Mouse (Mus musculus) T-helper 2 cell (primary cell): ENCODE data around the gene Ecsit.
"Not testable (repeated sequence)": the region's sequence is repeated elsewhere in the genome, so short reads cannot be mapped to it uniquely, and the experiment has no call there.

Source experiments
- in situ Hi-C: fragments of 300-600 bp; cut with MboI, MseI; formaldehyde crosslinking; loops from one replicate; pipeline ENCODE4 v1.15.1; 2025; ENCODE audit warnings: high pct_unique_total_duplicates

The Ecsit gene

DNA sequence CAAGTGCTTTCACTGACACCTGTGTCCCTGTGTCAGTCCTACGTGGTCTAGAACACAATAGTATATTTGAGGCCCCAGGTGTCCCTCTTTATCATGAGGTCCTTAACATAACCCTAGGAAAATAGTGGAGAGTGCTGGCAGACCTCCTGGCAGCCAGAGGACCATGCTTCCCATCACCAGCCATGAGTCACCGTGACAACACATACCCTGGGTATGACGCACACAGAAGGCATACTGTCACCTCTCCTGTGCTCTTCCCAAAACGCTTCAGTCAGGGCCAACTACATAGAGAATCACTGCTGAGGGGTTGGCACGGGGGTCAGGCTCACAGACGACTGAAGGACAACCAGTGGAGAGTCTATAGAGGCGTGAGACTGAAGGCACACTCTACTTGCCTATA lies 4.7 kb upstream of the Ecsit start:
- in situ Hi-C loops, result no loop called here

DNA sequence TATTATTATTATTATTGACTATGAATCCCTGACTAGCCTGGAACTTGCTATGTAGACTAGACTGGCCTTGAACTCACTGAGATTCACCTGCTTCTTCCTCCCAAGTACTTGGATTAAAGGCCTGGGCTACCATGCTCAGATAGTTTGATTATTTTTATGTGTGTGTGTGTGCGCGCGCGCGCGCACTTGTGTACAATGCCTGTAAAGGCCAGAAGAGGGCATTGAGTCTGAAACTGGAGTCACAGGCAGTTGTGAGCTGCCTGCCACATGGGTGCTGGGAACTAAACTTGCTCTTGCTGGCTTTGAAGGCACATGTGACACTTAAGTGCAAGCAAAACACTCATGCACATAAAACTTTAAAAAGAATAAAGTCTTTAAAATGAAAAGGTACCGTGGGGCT lies 4.0 kb upstream of the Ecsit start:
- in situ Hi-C loops, result no loop called here

DNA sequence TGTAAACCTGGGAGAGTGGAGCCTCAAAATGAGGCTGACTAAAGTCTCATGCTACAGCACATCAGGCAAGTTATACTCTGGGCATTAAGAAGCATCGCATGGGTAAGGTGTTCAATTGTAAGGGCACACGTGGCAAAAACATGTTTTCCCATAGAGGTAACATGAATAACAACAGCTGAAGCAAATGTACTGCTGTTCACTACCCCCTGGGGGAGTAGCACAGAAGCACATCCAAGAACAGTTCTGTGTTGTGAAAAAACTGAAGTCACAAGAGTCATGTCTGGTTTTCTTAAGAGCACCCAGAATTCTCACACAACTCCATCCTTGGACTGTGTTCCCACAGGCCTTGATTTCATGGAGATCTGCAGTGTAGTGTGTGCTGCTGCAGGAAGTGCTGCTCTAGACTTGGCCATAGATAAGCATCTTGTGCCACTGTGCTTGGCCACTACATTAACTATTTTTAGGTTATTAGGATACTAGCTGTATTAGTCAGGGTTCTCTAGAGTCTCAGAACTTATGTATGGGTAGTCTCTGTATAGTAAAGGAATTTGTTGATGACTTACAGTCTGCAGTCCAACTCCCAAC lies 1.9 kb upstream of the Ecsit start:
- in situ Hi-C loops, result no loop called here

DNA sequence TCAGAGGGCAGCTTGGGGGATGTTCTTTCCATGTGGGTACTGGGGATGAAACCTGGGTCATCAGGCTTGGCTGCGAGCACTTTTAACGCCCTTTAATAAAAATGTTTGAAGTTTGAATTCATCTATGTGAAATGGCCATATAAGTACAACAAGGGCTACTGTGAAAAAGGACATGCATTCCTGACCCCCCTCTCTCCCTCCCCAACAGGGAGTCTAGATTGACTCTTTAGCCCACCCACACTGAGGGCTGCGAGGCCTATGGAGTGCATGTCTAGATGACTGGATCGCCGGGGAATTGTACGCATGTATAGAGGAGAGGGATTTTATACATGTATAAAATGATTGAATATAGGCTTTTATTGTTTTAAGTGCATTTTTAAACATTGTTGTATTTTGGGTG lies 774 bp upstream of the Ecsit start:
- in situ Hi-C loops, result no loop called here

DNA sequence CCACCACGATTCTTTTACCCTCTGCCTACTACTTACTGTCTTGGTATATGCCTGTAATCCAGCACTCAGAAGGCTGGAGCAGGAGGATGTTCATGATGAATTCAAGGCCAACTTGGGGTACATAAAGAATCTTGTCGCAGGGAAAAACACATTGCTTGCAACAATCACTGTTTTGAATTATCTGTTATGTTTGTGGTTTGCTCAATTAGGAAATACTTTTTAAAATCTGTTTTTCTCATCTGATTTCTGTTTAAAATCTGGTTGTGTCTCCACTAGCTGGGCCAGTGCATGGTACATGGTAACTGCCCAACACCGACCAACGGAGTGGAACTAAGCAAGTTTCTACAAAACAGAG lies 594 bp downstream of the Ecsit start:
- in situ Hi-C loops, result no loop called here

DNA sequence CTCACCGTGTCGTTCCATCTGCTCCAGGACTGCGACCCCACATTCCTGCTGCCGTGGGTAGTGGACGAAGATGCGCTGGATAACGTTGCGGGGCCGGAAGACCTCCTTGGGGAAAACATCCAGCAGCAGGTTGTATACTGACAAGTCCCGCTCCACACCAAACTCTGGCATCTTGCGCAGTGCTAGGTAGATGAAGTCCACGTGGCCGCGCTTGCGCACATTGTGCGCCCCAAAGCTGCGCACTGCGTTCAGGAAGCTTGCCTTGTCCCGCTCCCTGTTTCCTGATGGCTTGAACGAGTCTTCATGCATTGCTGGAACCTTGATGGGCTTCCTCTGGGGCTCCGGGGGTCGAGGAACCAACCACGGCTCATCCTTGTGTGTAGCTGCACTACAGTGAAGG lies 9.0 kb downstream of the Ecsit start:
- in situ Hi-C loops, result no loop called here

DNA sequence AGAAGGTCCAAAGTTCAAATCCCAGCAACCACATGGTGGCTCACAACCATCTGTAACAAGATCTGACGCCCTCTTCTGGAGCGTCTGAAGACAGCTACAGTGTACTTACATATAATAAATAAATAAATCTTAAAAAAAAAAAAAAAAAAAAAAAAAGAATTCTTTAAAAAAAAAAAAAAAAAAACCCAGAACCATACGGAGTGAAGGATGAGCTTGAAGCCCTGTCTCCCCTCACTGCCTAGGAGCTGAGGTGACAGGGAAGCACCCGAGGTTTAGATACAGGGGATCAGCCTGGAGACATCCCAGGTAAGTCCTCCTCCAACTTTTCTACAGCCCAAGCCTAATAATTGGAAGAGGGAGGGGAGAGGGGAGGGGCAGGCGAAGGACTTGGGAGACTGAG lies 9.5 kb downstream of the Ecsit start:
- in situ Hi-C loops, result not testable (repeated sequence)

DNA sequence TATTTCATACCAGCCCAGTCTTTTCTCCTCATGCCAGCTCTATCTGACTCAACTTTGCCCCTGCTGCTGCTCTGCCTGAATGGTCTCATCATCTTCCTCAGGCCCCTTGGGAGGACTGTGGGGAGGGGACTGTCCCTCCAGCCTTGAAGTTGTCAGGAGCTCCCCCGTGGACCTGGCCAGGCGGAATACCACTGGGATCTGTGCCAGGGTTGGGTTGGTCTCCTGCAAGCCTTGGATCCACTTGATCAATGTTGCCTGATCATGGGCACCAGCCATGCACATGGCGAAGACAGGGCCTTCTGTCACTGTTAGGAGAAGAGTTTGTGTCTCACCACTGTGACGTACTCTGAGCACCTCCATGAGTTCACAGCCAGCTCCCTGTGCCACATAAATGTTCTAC lies 13.0 kb downstream of the Ecsit start:
- in situ Hi-C loops, result no loop called here

DNA sequence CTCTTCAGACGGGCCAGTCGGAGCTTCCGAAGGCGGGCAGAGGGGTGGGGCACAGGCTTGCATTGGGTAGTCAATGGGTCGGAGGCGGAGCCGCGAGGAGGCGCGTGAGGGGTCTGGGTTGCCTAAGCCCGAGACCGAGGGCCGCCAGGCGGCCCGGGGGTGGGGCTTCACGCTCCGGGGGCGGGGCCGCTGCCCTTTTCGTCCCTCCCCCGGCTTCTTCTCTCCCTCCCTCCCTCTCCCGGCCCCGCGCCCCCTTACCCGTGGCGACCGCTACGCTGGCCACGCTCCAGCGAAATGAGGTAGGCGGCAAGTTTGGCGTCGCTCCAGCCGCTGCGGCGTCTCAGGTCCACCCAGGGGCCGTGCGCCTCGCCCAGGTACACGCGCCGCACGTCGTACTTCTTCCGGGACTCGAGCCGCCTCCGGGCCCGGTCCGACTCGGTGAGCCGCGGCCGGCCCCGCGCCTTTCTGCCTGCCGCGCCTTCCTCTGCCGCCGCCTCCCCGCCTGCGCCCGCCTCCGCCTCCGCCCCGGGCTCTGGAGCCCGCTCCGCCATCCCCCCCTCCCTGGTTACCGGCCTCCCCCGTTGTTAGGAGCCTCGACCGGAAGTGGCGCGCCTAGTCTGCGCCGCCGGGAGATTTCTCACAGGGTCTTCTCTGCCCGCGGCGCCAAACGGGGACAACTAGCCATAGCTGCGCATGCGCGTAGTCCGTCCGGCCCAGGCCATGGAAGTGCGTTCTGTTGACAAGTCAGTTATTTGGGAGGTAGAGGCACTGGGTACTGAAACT lies 14.3 kb downstream of the Ecsit start, which contains the start of the genes Gm49318 and Zfp653:
Gm49318 (minus strand) TSS at position 469 of the 783 bp plus-strand sequence.
Zfp653 (minus strand) TSS at position 586 of the 783 bp plus-strand sequence.
- in situ Hi-C loops, result no loop called here

DNA sequence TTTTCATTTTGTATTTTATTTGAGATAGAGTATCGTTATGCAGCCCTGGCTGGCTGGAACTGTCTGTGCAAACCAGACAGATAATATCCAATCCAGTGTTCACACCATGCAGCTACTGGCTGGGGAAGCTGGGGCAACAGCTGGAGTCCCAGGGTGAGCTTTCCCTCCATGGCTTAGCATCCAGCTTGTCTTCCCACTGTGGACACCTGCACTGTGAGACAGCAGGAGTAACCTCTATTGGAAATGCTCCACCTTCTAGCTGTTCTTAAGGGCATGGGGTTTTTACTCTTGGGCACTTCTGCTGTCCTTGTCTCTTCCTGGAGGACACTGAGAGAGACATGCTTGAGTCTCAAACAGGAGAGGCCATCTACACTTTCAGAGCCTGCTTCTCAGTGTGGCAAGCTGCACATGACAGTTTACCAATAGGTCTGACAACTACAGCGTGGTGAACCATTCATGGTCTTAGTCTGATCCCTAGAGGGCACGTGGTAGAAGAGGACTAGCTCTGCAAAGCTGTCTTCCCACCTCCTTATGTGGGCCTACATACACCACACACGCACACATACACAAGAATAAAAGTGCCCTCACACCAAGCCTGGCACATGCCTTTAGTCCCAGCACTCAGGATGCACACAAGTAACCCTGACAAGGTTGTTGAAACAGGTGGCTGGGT lies 15.2 kb downstream of the Ecsit start:
- in situ Hi-C loops, result loop anchor here (5.0 kb wide), 1 partner anchor 72 kb away; no protein-coding TSS in a partner anchor

DNA sequence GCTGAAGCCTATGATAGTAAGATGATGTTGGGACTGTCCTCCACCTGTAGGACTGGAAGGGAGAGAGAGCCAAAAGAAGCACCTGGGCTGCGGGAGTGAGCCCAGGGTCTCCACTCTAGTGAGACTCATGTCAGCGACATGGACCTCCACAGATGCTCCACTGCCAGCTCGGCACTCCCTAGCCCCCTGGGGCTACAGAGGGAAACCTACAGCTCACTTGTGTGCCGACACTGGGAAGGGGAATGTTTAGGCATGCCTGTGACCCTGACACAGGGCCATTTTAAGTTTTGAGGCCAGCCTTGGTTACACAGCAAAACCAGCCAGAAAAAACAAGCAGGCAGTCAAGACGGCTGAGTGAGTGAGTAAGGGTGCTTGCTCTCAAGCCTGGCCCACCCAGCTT lies 18.0 kb downstream of the Ecsit start:
- in situ Hi-C loops, result loop anchor here (5.0 kb wide), 1 partner anchor 75 kb away; no protein-coding TSS in a partner anchor

DNA sequence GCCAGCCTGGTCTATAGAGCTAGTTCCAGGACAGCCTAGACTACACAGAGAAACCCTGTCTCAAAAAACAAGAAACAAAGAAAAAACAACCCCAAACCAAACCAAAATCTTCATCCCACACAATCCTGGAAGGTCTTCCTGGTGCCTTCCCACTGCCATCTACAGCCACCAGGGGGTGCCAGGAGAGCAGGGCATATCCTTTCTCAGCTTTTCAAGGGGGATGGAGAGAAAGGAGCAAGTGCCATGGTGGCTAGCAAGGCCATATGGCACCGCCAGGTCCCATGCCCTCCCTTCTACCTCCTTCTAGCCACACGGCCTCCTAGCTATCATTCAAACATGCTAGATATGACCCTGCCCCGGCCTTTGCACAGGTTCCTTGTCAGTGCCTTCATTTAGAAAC lies 18.8 kb downstream of the Ecsit start:
- in situ Hi-C loops, result loop anchor here (5.0 kb wide), 1 partner anchor 76 kb away; no protein-coding TSS in a partner anchor

DNA sequence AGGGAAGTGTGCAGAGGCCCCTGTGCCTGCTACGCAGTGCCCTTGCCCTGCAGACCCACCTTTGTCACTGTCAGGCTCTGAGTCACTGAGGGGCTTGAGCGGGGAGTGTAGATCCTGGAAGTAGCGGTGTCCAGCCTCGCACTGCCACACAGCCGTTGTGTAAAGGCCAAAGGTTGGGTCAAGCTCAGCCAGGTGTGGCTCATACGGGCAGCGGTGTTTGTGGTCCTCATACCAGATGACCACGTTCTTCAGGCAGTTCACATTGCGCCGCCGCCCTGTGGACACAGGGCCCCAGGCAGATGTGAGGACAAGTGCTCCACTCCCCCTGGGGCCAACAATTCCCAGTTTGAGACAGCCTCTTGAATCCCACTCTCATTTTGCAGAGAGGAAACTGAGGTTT lies 19.6 kb downstream of the Ecsit start:
- in situ Hi-C loops, result loop anchor here (5.0 kb wide), 1 partner anchor 77 kb away; no protein-coding TSS in a partner anchor

DNA sequence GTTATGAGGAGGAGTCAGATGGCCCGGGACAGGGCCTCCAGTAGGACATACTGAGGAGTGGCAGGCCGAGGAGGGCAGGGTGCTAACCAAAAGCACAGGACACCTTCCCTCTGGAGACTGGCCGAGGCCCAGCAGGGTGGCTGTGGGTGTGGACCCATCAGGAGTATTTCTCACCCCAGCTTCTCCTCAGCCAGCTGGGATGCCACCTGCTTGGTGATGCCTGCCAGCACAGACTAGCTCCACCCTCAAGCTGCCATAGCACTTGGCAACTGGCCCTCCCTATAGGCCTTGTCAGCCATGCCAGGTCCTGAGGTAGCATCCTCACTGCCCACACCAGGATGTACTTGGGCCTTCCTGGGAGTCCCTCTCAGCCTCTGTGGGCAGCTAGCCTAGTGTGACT lies 20.9 kb downstream of the Ecsit start:
- in situ Hi-C loops, result no loop called here

DNA sequence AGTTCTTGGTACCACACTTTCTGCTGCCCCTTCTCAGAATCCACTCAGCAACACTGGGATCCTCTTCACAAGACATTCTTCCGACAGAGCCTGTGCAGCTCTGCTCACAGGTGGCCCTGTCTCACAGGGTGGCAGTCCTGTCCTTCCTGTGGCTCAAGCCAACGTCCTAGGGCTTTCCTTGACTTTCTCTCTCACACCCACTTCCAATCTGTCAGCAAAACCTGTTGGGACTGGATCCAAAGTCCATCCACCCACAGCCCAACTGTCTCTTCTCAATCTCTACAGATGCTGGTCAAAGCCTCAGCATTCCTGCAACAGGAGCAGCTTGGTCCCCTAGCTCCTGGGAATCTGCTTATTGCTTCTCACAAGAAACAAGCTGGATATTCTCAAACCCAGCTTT lies 23.9 kb downstream of the Ecsit start:
- in situ Hi-C loops, result no loop called here

DNA sequence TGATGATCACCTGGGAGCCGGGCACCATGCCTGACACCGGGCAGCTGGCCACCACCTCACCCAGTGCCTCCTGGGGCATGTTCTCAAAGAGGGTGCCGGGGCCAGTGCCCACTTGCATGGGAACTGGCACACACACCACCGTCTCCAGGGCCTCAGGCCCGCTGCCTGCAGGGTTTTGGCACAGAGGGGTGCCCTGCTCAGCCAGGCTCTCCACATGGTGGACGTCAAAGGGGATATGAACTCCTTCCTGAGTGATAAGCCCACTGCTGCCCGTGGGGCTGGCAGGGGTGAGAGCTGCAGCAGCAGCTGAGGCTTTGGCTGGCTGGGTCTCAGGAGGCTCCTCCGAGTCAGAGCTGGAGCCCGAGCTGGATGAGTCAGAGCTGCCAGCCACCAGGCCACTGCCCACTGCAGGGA lies 27.2 kb downstream of the Ecsit start:
- in situ Hi-C loops, result no loop called here

DNA sequence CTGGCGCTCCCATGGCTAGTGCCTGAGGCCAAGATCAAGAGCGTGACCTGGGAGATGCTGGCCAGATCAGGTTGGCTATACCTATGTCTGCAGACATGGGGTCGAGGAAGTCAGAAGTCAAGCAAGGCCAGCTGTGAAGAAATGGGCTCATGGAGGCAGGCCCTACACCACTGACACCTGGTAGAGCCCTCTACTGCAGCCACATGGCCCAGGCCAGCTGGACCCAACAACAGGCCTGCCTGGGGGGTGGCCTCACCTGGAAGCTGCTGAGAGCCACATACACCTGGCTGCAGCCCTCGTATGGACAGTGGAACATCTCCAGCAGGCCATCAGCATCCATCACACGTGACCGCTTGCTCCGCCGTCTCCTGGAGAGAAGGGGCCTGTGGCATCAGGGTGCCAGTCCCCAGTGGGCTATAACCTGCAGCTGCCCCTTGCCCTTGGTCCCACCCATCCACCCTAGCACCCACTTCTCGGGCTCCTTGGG lies 28.2 kb downstream of the Ecsit start:
- in situ Hi-C loops, result no loop called here

DNA sequence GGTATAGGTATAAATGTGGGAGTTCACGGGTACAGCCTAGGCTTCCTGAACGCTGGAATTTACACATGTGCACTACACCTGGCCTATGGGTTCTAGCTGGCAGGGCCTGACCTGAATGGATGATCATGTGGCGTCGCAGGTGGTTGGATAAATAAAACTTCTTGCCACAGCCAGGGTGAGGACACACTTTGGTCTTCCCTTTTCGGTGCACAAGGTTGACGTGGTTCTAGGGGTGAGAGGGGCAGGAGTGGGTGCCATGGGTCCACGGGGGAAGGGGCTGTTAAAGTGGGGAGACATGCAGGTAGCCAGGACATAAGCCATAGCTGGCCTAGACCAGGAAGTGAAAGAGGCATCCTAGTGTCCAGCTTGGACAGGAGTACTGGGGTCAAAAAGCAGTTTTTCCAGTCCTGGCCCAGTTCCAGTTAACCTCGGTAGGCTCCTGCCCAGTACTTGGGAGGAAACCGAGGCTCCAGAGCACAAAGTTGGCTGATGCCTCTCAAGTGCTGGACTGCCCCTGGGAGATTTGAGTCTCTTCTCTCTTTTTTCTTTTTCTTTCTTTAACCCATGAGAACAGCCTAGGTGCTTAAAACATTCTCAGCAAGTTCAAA lies 28.8 kb downstream of the Ecsit start:
- in situ Hi-C loops, result no loop called here

DNA sequence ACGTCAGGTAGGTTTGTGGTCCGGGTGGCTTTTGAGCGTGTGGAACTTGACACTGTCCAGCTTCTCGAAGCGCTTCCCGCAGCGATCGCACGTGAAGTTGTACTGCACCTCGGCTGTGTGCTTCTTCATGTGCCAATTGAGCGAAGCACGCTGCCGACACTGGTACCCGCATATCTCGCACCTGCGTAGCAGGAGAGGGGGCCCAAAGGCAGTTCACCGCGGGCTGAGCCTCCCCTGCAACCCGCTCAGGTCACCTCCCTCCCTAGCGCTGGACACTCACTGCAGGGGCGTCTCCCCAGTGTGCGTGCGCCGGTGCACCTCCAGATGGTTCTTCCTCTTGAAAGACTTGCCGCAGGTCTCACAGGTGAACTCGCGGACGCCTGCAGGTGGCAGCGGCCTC lies 29.5 kb downstream of the Ecsit start:
- in situ Hi-C loops, result no loop called here

DNA sequence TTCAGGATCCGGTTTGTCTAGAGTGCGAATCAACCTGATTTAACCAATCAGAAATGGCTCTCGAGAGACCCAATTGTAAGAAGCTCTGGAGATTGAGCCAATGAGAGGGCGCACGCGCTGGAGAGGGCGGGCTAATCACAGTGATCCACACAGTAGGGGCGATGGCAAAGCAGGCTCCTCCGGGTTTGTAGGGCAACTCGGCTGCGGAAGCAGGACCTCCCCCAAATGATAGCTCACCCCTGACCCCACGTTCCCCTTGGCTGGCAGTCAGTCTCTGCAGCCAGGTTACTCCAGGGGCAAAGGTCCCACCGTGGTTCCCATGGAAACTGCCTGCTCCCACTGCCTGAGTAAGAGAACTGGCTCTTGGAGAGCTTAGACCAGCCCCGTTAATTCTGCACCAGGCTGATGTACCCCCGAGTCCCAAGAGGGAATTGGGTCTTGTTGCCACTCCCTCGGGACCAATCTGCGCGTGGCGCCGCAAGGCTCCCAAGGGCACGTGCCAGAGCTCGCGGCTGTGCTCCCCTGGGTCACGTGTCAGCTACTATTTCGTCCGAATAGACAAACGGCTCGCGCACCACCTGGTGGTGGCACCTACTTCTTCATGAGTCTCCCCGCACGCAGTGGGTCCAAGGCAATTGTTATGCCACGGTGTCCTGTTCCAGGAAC lies 30.7 kb downstream of the Ecsit start:
- in situ Hi-C loops, result no loop called here

DNA sequence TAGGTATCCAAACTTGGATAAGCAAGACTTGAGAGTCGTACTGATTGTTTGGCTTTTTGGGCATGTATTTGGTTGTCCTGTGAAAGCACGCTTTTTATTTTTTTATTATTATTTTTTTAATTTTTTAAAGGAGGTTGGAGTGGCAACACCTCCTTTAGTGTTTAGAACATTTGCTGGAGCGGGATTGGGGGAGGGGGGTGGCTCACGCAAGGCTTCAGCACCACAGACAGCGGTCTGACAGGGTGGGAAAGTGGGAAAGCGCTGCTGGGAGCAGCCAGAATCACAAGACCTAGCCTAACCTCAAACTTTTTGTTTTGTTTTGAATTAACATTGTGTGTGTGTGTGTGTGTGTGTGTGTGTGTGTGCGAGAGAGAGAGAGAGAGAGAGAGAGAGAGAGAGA lies 31.6 kb downstream of the Ecsit start:
- in situ Hi-C loops, result no loop called here

DNA sequence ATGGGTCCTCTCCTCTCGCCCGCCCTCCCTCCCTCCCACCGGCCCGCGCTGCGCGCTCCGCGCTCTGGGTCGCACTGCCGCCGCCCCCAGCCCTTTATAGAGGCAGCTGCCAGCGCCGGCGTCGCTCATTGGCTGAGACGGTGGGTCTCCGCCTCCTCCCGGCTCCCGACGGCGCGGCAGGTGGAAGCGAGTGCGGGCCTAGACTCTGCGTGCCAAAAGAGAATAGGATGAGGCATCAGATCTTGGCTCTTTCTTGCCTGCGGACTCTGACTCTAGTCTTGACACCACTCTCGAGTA lies 33.3 kb downstream of the Ecsit start, which contains the start of gene Elavl3:
Elavl3 (minus strand) TSS at position 66 of the 297 bp plus-strand sequence.
- in situ Hi-C loops, result no loop called here
